Mouse (Mus musculus) cortical plate, adult 2 months (tissue): Measurements from ENCODE around the gene Tarsl2. TPM values are rescaled to one million over a fixed set of nuclear protein-coding genes. Genes with fewer than 3 reads are reported as not detected.

Experiments used
- H3K27ac ChIP-seq: fragments of 200-500 bp; 2 replicates; pipeline ENCODE4 v1.5.1; 2012; ENCODE audit warnings: low read length, control low read depth, inconsistent platforms; ENCODE audit not compliant: insufficient read depth
- H3K4me1 ChIP-seq: fragments of 200-500 bp; 2 replicates; pipeline ENCODE4 v1.6.1; 2011; ENCODE audit warnings: low read length; ENCODE audit not compliant: control insufficient read depth, insufficient read depth
- H3K4me3 ChIP-seq: fragments of 200-500 bp; 2 replicates; pipeline ENCODE4 v1.5.1; 2011; ENCODE audit warnings: mild to moderate bottlenecking, low read length, control low read depth; ENCODE audit not compliant: insufficient read depth
- CTCF ChIP-seq: fragments of 200-500 bp; IDR thresholded peaks from 2 replicates; pipeline ENCODE4 v1.5.1; 2011; ENCODE audit warnings: mild to moderate bottlenecking, control low read depth, low read length; ENCODE audit not compliant: insufficient read depth; ENCODE audit errors: extremely low read depth
- POLR2A ChIP-seq: fragments of 200-500 bp; IDR thresholded peaks from 2 replicates; pipeline ENCODE4 v1.6.1; 2011; ENCODE audit warnings: mild to moderate bottlenecking, low read length, control low read depth; ENCODE audit not compliant: insufficient read depth; ENCODE audit errors: extremely low read depth
- polyA plus RNA-seq: library from polyadenylated mRNA; depleted of rRNA; stranded (reverse); fragments of >200 nt; gene quantifications from 2 replicates; pipeline ENCODE4 v1.2.3, GENCODE M21; 2012; rRNA removed

The Tarsl2 gene
- polyA plus RNA-seq: 21.7 and 22.0 TPM in 2 replicates

GRCm38 (mm10) chr7:65644643-65645351 is at the start of gene Tarsl2:
Tarsl2 (plus strand) TSS chr7:65644898.
- H3K4me1 ChIP-seq: peaks cover 2% of the 10 kb centered on the region; the same call in 1 of the 2 replicates
- TF ChIP-seq POLR2A (peak; percentile 44; the same call in 1 of the 2 replicates), CTCF (0 out of 2 replicates have a peak, but pooled peaks have one; percentile 7)
- H3K4me3 ChIP-seq: peak within 1 kb of the TSS; percentile 46
- peak within 1 kb of the TSS; percentile 69 for H3K27ac ChIP-seq

GRCm38 (mm10) chr7:65606124-65606523 is 38.6 kb upstream of the Tarsl2 start:
- Histone ChIP-seq H3K4me1 (peaks cover 7% of the 10 kb centered on the region), H3K4me3 (no peak overlapping the region), H3K27ac (no peak overlapping the region)
- TF ChIP-seq POLR2A (no peak), CTCF (no peak)

- TF ChIP-seq POLR2A (no peak), CTCF (no peak)
- Histone ChIP-seq H3K27ac (no peak overlapping the region), H3K4me1 (peaks cover 7% of the 10 kb centered on the region), H3K4me3 (no peak overlapping the region)
Measured at GRCm38 (mm10) chr7:65607003-65607402, 37.7 kb upstream of the Tarsl2 start.

GRCm38 (mm10) chr7:65610171-65610570 is 34.5 kb upstream of the Tarsl2 start:
- H3K4me3 ChIP-seq: no peak overlapping the region
- peaks cover 7% of the 10 kb centered on the region for H3K4me1 ChIP-seq
- H3K27ac ChIP-seq: no peak overlapping the region
- TF ChIP-seq POLR2A (no peak), CTCF (peak; percentile 68)

- Histone ChIP-seq H3K27ac (no peak overlapping the region), H3K4me1 (peaks cover 7% of the 10 kb centered on the region), H3K4me3 (no peak overlapping the region)
- no peak for TF ChIP-seq CTCF
- TF ChIP-seq POLR2A: no peak
Measured at GRCm38 (mm10) chr7:65610673-65611072, 34.0 kb upstream of the Tarsl2 start.

- TF ChIP-seq POLR2A (no peak), CTCF (no peak)
- Histone ChIP-seq H3K4me3 (no peak overlapping the region), H3K4me1 (peaks cover 5% of the 10 kb centered on the region), H3K27ac (no peak overlapping the region)
Measured at GRCm38 (mm10) chr7:65611298-65611697, 33.4 kb upstream of the Tarsl2 start.

GRCm38 (mm10) chr7:65613723-65614122 is 31.0 kb upstream of the Tarsl2 start:
- Histone ChIP-seq H3K4me3 (no peak overlapping the region), H3K27ac (no peak overlapping the region), H3K4me1 (peaks cover 3% of the 10 kb centered on the region)
- TF ChIP-seq POLR2A (no peak), CTCF (no peak)

GRCm38 (mm10) chr7:65618751-65619150 is 25.9 kb upstream of the Tarsl2 start:
- Histone ChIP-seq H3K4me1 (no peaks in the 10 kb centered on the region), H3K4me3 (no peak overlapping the region), H3K27ac (no peak overlapping the region)
- TF ChIP-seq CTCF (no peak), POLR2A (no peak)

GRCm38 (mm10) chr7:65620746-65621145 is 24.0 kb upstream of the Tarsl2 start:
- no peak overlapping the region for H3K4me3 ChIP-seq
- H3K27ac ChIP-seq: no peak overlapping the region
- H3K4me1 ChIP-seq: no peaks in the 10 kb centered on the region
- no peak for TF ChIP-seq CTCF
- TF ChIP-seq POLR2A: no peak

GRCm38 (mm10) chr7:65623330-65623729 is 21.4 kb upstream of the Tarsl2 start:
- TF ChIP-seq CTCF: no peak
- TF ChIP-seq POLR2A: no peak
- no peak overlapping the region for H3K27ac ChIP-seq
- no peak overlapping the region for H3K4me3 ChIP-seq
- H3K4me1 ChIP-seq: no peaks in the 10 kb centered on the region
